10 mouse cellular contexts compared by ENCODE assay signal in genomic region chr10:64489471-64489870, GRCm38 (mm10).
"Had no signal": no experiment of that assay in that cellular context is flagged by ENCODE, and none has a peak within 500 bp of the region (broad histone marks: within the 10 kb centered on the region; RNA-seq: fewer than 3 reads in every experiment).

No protein-coding gene starts in this region.

- DNase-seq: kidney, adult 9 months; kidney, postnatal 14 days; kidney, postnatal 4 days; left cerebral cortex, postnatal 4 days; liver, postnatal 0 days; lung, embryonic 14.5 days; retina, postnatal 1 day; right cerebral cortex, postnatal 25 days; thymus, adult 18-20 months; thymus, postnatal 4 days had no signal
